Mouse (Mus musculus) kidney, adult 8-10 months (tissue): ENCODE measurements at regions not wholly inside any gene's neighbourhood (a gene's known extent, or its start where the extent isn't known, plus 50 kb on each side); places are given as distances from the start of the nearest gene placed in this dataset.

Experiments
- DNase-seq, 2 experiments: peaks; one replicate each; pipeline ENCODE4 v3.0.0; 2022

- peak; percentile 33 to 43 for DNase-seq
Measured at GRCm38 (mm10) chr7:70756676-70757075, 390.1 kb upstream of the Nr2f2 start.

GRCm38 (mm10) chr7:70754826-70755225, 388.3 kb upstream of the Nr2f2 start:
- no peak for DNase-seq

- no peak for DNase-seq
Measured at GRCm38 (mm10) chr7:70752802-70753218, 386.3 kb upstream of the Nr2f2 start.

- DNase-seq = no peak
Measured at GRCm38 (mm10) chr7:70748884-70749283, 382.3 kb upstream of the Nr2f2 start.

GRCm38 (mm10) chr7:70748345-70748744, 381.8 kb upstream of the Nr2f2 start:
- DNase-seq = no peak

GRCm38 (mm10) chr7:70744296-70744695, 377.8 kb upstream of the Nr2f2 start:
- no peak for DNase-seq

GRCm38 (mm10) chr7:70735591-70735990, 369.1 kb upstream of the Nr2f2 start:
- DNase-seq = no peak

GRCm38 (mm10) chr7:70733501-70733900, 367.0 kb upstream of the Nr2f2 start:
- peak in 1 of 2 experiments; percentile 19 for DNase-seq

GRCm38 (mm10) chr7:70729896-70730295, 363.4 kb upstream of the Nr2f2 start:
- DNase-seq = no peak

GRCm38 (mm10) chr7:70718149-70718765, 351.7 kb upstream of the Nr2f2 start:
- no peak for DNase-seq

GRCm38 (mm10) chr7:70717608-70718007, 351.1 kb upstream of the Nr2f2 start:
- DNase-seq = no peak

- DNase-seq = no peak
Measured at GRCm38 (mm10) chr7:70716811-70717458, 350.4 kb upstream of the Nr2f2 start.

- DNase-seq = no peak
Measured at GRCm38 (mm10) chr7:70712141-70712540, 345.6 kb upstream of the Nr2f2 start.

GRCm38 (mm10) chr7:70706281-70706680, 339.7 kb upstream of the Nr2f2 start:
- DNase-seq = no peak

- no peak for DNase-seq
Measured at GRCm38 (mm10) chr7:70703784-70704183, 337.2 kb upstream of the Nr2f2 start.

GRCm38 (mm10) chr7:70700461-70700860, 333.9 kb upstream of the Nr2f2 start:
- DNase-seq = no peak

GRCm38 (mm10) chr7:70699391-70699790, 332.9 kb upstream of the Nr2f2 start:
- DNase-seq = no peak

GRCm38 (mm10) chr7:70698986-70699385, 332.5 kb upstream of the Nr2f2 start:
- no peak for DNase-seq

GRCm38 (mm10) chr7:70692160-70692559, 325.6 kb upstream of the Nr2f2 start:
- DNase-seq = no peak

GRCm38 (mm10) chr7:70690845-70691244, 324.3 kb upstream of the Nr2f2 start:
- DNase-seq = no peak

- DNase-seq = no peak
Measured at GRCm38 (mm10) chr7:70669065-70669464, 302.5 kb upstream of the Nr2f2 start.

- no peak for DNase-seq
Measured at GRCm38 (mm10) chr7:70660162-70660561, 293.6 kb upstream of the Nr2f2 start.

- no peak for DNase-seq
Measured at GRCm38 (mm10) chr7:70649760-70650377, 283.3 kb upstream of the Nr2f2 start.

GRCm38 (mm10) chr7:70646801-70647200, 280.3 kb upstream of the Nr2f2 start:
- no peak for DNase-seq
